Mouse (Mus musculus): ENCODE measurements around the gene Ddn. TPM values are rescaled to one million over a fixed set of nuclear protein-coding genes. Genes with fewer than 3 reads are reported as not detected.
A peak's percentile ranks its signal among the peaks of the same experiment; 100 is the strongest.

Ddn gene
- total RNA-seq, 1 experiment from 2014 or later, result 0.09 TPM

GRCm38 (mm10) chr15:98775533-98775932, 33.8 kb downstream of the Ddn start:
- DNase-seq, result no peak

- DNase-seq, result no peak
Measured at GRCm38 (mm10) chr15:98774096-98774495, 35.2 kb downstream of the Ddn start.

- DNase-seq, result no peak
Measured at GRCm38 (mm10) chr15:98772511-98773211, 36.6 kb downstream of the Ddn start.

- no peak for DNase-seq
Measured at GRCm38 (mm10) chr15:98771813-98772425, 37.4 kb downstream of the Ddn start.

- DNase-seq, result no peak
Measured at GRCm38 (mm10) chr15:98768259-98768658, 41.0 kb downstream of the Ddn start.

GRCm38 (mm10) chr15:98765929-98766328, 43.4 kb downstream of the Ddn start:
- peak; percentile 39 for DNase-seq

GRCm38 (mm10) chr15:98762670-98763529, 46.4 kb downstream of the Ddn start, which contains the start of gene Arf3:
Arf3 (minus strand) TSS chr15:98763214.
- DNase-seq, result peak; percentile 97

- peak; percentile 82 for DNase-seq
Measured at GRCm38 (mm10) chr15:98762201-98762621, 47.1 kb downstream of the Ddn start.

- DNase-seq, result no peak
Measured at GRCm38 (mm10) chr15:98754125-98754524, 55.2 kb downstream of the Ddn start.

Other genes starting within 250 kb of the Ddn start
- gene Ccnt1, start 238.6 kb downstream of the Ddn start, total RNA-seq (2021), result 52.2 and 55.9 TPM in 2 replicates
- gene 4930415O20Rik, start 238.5 kb downstream of the Ddn start, total RNA-seq (2021), result not detected in 2 replicates
- gene Adcy6, start 199.4 kb downstream of the Ddn start, total RNA-seq (2021), result 42.7 and 48.9 TPM in 2 replicates
- 12.6 and 14.3 TPM in 2 replicates for gene Cacnb3, start 178.7 kb downstream of the Ddn start, total RNA-seq (2021)
- 76.1 and 88.7 TPM in 2 replicates for gene Ddx23, start 146.6 kb downstream of the Ddn start, total RNA-seq (2021)
- 1.5 TPM in 2 replicates for gene Rnd1, start 132.0 kb downstream of the Ddn start, total RNA-seq (2021)
- 0.21 TPM in 1 of 2 replicates, not detected in the other for gene Ccdc65, start 101.3 kb downstream of the Ddn start, total RNA-seq (2021)
- 7.0 and 7.4 TPM in 2 replicates for gene Fkbp11, start 81.3 kb downstream of the Ddn start, total RNA-seq (2021)
- 118 and 138 TPM in 2 replicates for gene Arf3, start 46.3 kb downstream of the Ddn start, total RNA-seq (2021)
- gene Wnt10b, start 31.3 kb downstream of the Ddn start, total RNA-seq (2021), result 0.43 and 0.55 TPM in 2 replicates
- gene Wnt1, start 19.6 kb downstream of the Ddn start, total RNA-seq (2021), result not detected in 2 replicates
- 60.4 and 78.6 TPM in 2 replicates for gene Prkag1, start 22.0 kb upstream of the Ddn start, total RNA-seq (2021)
- gene Kmt2d, start 61.7 kb upstream of the Ddn start, total RNA-seq (2021), result 63.0 and 83.0 TPM in 2 replicates
- 3.7 and 4.4 TPM in 2 replicates for gene Rhebl1, start 85.0 kb upstream of the Ddn start, total RNA-seq (2021)
- gene Dhh, start 89.0 kb upstream of the Ddn start, total RNA-seq (2021), result 1.1 and 2.4 TPM in 2 replicates
- gene Lmbr1l, start 108.7 kb upstream of the Ddn start, total RNA-seq (2021), result 25.2 and 30.5 TPM in 2 replicates
- gene Tuba1b, start 125.1 kb upstream of the Ddn start, total RNA-seq (2021), result 285 and 323 TPM in 2 replicates
- gene Gm49450, start 144.1 kb upstream of the Ddn start, total RNA-seq (2021), result not detected in 2 replicates
- gene Tuba1a, start 144.2 kb upstream of the Ddn start, total RNA-seq (2021), result 81.5 and 90.9 TPM in 2 replicates
- 286 and 303 TPM in 2 replicates for gene Tuba1c, start 220.4 kb upstream of the Ddn start, total RNA-seq (2021)
- gene Prph, start 245.7 kb upstream of the Ddn start, total RNA-seq (2021), result 0.52 and 2.2 TPM in 2 replicates

Data from adrenal gland, postnatal 25 days (tissue).